Mouse (Mus musculus): ENCODE measurements at regions not wholly inside any gene's neighbourhood (a gene's known extent, or its start where the extent isn't known, plus 50 kb on each side); places are given as distances from the start of the nearest gene placed in this dataset.

- TF ChIP-seq CTCF (IDR thresholded peaks at IDR 0.05; ENCODE audit: low read depth, low read length) (no peak), POLR2A (IDR thresholded peaks at IDR 0.05; ENCODE audit: extremely low read depth, insufficient read depth, low read length) (no peak)
Measured at GRCm38 (mm10) chr11:63454910-63455531, 326.2 kb downstream of the Pmp22 start.
